Mouse (Mus musculus) cerebellum, postnatal 36 days (tissue): ENCODE data around the gene Tacc2.
"Not testable (repeated sequence)": the region's sequence is repeated elsewhere in the genome, so short reads cannot be mapped to it uniquely, and the experiment has no call there.

Experiments used
- DNase-seq, 2 experiments: peaks; one replicate each; pipeline ENCODE4 v3.0.0; 2021 to 2022; ENCODE audit warnings: mixed read lengths in 2 of 2

The Tacc2 gene

GRCm38 (mm10) chr7:130577388-130578003, at the start of gene Tacc2:
Gene Tacc2 (plus strand): TSS chr7:130577438.
- no peak for DNase-seq

DNA sequence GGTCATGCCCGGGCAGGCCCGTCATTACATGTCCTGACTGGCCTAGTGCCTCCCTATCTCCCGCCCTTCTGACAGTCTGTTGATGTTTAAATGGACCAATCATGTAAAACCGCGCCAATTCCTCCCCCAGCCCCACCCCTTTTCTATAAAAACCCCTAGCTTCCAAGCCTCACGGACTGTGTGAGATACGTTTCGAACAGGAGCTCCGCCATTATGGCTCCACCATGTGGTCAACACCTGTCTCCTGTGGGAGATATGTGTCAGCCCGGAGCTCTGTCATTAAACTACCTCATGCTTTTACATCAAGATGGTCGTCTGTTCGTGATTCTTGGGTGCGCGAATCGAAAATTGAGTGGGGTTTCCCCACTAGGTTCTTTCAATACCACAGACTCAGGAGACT, 46.1 kb upstream of the Tacc2 start:
- not testable (repeated sequence) for DNase-seq

- DNase-seq, result peak; percentile 89 to 94
Observed at GRCm38 (mm10) chr7:130533316-130534260, 43.6 kb upstream of the Tacc2 start.

GRCm38 (mm10) chr7:130535174-130535573, 42.1 kb upstream of the Tacc2 start:
- DNase-seq, result no peak

DNA sequence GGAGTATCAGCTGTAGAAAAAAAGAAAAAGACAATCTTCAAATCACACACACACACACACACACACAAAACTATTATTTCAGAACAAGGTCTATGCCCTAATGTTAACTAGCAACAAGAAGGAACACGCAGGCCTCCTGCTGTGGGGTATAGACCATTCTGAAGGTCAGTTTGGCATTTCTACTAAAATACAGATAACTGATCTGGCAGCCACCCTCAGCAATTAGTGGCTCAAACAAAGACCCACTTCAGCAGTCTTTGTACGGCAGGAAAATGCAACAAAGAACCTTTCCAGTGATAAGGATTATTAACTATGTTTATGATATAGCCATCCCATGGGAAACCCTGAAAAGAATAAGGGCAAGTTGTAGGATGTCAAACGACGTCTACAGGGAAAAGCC, 40.2 kb upstream of the Tacc2 start:
- no peak for DNase-seq

- no peak for DNase-seq
Observed at GRCm38 (mm10) chr7:130540176-130540575, 37.1 kb upstream of the Tacc2 start.

- no peak for DNase-seq
Observed at GRCm38 (mm10) chr7:130543181-130543580, 34.1 kb upstream of the Tacc2 start.

DNA sequence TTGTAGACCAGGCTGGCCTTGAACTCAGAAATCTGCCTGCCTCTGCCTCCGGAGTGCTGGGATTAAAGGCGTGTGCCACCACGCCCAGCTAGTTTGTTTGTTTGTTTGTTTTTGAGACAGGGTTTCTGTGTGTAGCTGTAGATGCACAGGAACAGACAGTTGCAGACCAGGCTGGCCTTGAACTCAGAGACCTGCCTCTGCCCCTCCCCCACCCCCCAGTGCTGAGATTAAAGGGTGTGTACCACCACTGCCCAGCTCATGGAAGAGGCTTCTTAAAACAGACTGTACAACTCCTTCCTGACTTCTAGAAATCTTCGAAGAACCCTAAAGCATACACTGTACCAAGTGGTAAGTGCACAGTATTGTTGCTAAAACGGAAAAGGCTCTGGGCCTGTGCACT, 31.8 kb upstream of the Tacc2 start:
- no peak for DNase-seq

DNA sequence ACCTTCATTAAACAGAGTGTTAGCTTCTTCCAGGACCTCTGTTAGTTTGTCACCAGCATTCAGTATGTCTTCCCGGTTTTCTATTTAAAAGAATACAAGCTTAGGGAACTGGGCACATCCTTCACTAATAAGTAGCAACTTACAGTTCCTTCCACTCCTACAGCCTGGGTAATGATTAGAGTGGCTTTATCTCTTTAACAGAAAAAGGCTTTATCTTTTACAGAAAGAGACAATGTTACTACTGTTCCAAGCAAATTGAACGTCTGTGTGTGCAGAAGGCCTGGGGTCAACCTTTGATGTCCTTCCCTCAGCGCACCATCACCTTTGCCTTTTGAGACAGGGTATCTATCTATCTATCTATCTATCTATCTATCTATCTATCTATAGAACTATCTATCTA, 31.3 kb upstream of the Tacc2 start:
- DNase-seq, result no peak

- no peak for DNase-seq
Observed at GRCm38 (mm10) chr7:130546421-130546790, 30.8 kb upstream of the Tacc2 start.

DNA sequence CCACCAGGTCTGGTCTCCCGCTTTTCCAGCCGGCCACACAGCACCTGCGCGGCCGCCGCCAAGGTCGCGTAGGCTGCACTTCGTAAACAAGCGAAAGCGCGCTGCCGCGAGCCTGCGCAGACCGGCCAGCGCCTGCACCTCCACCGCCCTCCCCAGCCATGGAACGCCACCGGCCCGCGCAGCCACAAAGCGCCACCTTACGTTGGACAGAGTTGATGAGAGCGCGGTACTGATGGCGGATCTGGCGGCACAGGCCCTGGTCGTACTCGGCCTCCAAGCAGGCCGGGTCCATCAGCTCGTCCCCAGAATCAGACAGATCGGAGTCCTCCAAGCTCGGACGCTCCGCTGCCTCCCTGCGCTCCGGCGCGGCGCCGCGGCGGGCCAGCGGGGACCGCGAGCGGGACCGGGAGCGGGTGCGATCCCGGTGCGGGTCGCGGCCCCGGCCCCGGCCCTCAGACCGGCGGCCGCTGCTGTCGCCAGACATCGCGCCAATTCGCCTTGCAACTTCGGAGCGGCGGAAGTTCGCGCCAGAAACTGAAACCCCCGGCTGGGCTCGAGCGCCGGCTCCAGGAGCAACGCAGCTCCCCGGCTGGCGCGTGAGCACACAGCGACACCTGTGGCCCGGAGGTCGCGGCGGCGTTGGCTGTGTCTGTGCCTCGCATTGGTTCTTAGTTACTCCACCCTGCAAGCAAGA, 30.3 kb upstream of the Tacc2 start:
- peak; percentile 93 to 94 for DNase-seq

- DNase-seq, result no peak
Observed at GRCm38 (mm10) chr7:130547635-130548175, 29.5 kb upstream of the Tacc2 start.

DNA sequence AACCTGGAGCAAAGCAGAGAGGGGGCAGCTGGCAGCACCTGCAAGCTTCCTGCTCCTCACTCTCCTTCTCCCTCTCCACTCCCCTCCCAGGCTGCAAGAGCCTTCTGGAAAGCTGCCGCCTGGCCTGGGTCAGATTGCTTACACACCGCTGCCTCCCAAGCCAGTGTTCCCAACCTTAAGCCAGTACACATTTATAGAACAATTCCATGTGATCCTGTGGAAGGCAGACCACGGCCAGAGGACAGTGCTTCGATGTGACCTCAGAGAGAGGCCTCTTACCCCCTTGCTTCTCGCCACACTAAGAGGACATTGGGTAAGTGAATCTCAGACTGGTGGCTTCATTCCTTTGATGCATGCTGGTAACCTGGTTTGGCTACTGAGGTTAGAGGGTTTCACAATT, 24.5 kb upstream of the Tacc2 start:
- peak; percentile 71 to 76 for DNase-seq

GRCm38 (mm10) chr7:130553321-130553720, 23.9 kb upstream of the Tacc2 start:
- peak; percentile 57 to 63 for DNase-seq

DNA sequence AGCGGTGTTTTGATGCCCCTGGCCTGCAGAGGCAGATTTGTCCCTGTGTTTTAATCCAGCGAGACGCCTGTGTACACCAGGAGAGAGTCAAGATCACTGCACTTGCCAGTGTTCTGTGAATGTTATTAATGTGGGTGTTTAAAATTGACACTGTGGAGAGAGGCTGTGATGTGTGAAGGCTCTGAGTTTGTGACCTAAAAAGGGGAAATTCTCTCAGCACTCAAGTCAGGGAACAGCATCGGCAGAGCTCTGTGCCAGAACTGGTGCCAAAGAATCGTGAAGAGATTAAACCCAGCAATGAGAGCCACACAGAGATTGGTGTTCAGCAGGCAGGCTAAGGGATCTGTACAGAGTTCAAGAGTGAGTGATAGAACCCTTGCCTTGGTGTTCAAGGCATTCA, 21.6 kb upstream of the Tacc2 start:
- no peak for DNase-seq

GRCm38 (mm10) chr7:130558592-130558991, 18.6 kb upstream of the Tacc2 start:
- no peak for DNase-seq

DNA sequence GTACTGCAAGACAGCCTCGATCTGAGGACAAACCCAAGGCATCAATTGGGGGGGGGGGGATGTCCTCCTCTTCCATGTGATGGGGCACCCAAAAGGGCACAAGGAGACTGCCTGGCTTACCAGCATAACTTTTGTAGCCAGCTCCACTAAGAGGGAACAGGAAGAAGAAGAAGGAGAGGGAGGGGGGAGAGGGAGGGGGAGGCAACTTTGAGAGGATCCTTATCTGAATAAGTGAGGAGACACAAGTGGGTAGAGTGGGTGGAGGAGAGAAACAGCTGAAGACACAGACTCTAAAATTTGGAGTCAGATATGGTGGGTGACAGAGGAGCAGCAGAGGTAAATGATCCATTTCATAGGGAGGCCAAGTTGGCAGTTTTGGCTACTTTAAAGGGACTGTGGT, 16.3 kb upstream of the Tacc2 start:
- DNase-seq, result no peak

DNA sequence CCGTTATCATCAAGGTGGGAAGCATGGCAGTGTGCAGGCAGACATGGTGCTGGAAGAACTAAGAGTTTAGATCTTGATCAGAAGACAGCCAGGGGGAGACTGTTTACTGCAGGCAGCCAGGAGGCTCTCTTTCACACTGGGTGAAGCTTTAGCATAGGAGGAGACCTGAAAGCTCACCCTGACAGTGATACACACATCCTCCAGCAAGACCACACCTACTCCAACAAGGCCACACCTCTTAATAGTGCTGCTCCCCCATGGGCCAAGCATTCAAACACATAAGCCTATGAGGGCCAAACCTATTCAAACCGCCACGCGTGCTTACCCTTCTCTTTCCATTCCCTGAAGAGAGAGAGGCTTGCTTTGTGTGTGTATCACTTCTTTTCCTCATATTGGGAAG, 14.0 kb upstream of the Tacc2 start:
- DNase-seq, result no peak

GRCm38 (mm10) chr7:130563880-130564279, 13.4 kb upstream of the Tacc2 start:
- DNase-seq, result no peak

DNA sequence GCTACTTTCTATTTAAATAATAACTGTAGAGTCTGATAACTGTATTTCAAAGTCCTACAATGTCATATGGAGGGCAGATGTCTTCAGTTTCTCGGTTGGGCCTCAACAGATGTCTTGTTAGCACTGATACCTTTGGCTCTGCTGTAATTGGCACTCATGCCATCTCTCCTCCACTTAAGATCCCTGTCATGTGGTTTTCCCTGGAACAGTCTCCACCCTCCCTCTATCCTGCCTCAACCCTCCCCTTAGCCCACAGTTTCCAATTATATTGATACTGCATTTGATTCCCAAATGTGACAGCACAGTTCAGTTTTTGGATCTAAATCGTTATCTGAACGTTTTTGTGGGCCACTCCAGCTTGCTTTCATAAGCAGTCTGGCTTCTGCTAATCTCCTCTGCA, 12.6 kb upstream of the Tacc2 start:
- DNase-seq, result no peak

- DNase-seq, result no peak
Observed at GRCm38 (mm10) chr7:130568783-130569436, 8.3 kb upstream of the Tacc2 start.

GRCm38 (mm10) chr7:130570472-130570871, 6.8 kb upstream of the Tacc2 start:
- DNase-seq, result no peak

DNA sequence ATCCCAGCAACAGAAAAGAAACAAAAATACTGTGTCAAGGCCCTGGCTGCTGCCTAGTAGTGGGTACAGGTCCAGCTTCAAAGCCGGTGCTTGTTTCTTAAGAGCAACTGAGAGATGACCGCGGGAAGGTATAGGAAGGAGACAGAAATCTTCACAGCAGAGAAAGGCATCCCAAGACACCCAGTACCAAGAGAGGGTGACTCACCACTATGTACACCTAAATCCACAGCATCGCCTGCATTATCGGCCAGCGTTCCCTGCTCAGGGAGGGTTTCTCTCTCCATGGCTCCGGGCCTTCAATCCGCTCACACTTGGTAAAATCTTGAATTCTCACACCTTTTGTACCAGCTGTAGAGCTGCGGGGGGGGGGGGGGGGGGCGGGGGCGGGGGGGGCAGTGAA, 4.4 kb upstream of the Tacc2 start, which contains the start of gene Nsmce4a:
Gene Nsmce4a (minus strand): TSS at position 298 of the 400 bp plus-strand sequence.
- no peak for DNase-seq
